Mouse (Mus musculus): ENCODE results near the gene Insm1.

Gene Insm1

GRCm38 (mm10) chr2:146262215-146262614 lies 40.5 kb downstream of the Insm1 start:
- in situ Hi-C loops (cut with MboI, MseI), result no loop called here

GRCm38 (mm10) chr2:146262966-146263365 lies 41.2 kb downstream of the Insm1 start:
- in situ Hi-C loops (cut with MboI, MseI), result no loop called here

DNA sequence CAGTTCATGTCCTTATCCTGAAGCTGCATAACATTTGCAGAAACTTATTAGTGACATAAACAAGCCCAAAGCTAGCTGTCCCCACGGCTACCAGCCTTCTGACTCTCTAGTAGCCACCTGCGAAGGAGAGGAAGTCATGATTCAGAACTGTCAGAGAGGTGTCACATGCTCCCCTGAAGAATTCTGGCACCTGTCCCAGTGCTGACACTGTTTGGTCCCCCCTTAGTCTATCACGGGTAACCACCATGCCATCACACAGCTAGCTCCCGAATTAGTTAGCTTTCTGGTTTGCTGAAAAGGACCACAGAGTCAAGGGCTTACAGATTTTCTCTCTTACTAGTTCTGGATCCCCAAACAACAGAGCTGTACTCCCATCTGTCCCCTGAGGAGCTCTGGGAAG lies 43.3 kb downstream of the Insm1 start:
- in situ Hi-C loops (cut with MboI, MseI), result no loop called here

- in situ Hi-C loops (cut with MboI, MseI), result no loop called here
These were observed 44.8 kb downstream of the Insm1 start for GRCm38 (mm10) chr2:146266539-146266938.

Data from regulatory T cell (primary cell).